Mouse (Mus musculus) liver, postnatal 0 days (tissue): ENCODE data around the gene Micall2.

Source experiments
- CTCF ChIP-seq: sonication (generic); IDR thresholded peaks from 2 replicates; pipeline ENCODE4 v1.5.1; 2016; ENCODE audit warnings: antibody characterized with exemption, low read depth
- EP300 ChIP-seq: IDR thresholded peaks from 2 replicates; pipeline ENCODE4 v1.6.1; 2016; ENCODE audit warnings: antibody characterized with exemption, low read depth, mild to moderate bottlenecking

- TF ChIP-seq CTCF (peak; percentile 86), EP300 (no peak)
Measured at GRCm38 (mm10) chr5:139754753-139755152, 18.6 kb upstream of the Micall2 start.
